Mouse (Mus musculus) heart, adult 2 months (tissue): ENCODE data around the gene Olfr1388.
"Not testable (repeated sequence)": the region's sequence is repeated elsewhere in the genome, so short reads cannot be mapped to it uniquely, and the experiment has no call there.

Experiments used
- CTCF ChIP-seq: fragments of 200-600 bp; IDR thresholded peaks from 2 replicates; pipeline ENCODE4 v1.8.1; 2022; ENCODE audit warnings: antibody characterized with exemption, mild to moderate bottlenecking, moderate library complexity
- POLR2A ChIP-seq: fragments of 200-500 bp; IDR thresholded peaks from 2 replicates; pipeline ENCODE4 v1.6.1; 2011; ENCODE audit warnings: mild to moderate bottlenecking, low read depth, low read length, control low read depth; ENCODE audit not compliant: insufficient read depth

- TF ChIP-seq CTCF, POLR2A: not testable (repeated sequence)
These were observed 43.7 kb upstream of the Olfr1388 start for GRCm38 (mm10) chr11:49392707-49393106.
